Mouse (Mus musculus) liver (tissue): ENCODE measurements around the gene Procr.
"Not testable (repeated sequence)": the region's sequence is repeated elsewhere in the genome, so short reads cannot be mapped to it uniquely, and the experiment has no call there.

Experiments
- DNase-seq: peaks from one replicate; pipeline ENCODE4 v3.0.0-alpha.2; 2020; ENCODE audit warnings: mixed read lengths

Gene Procr

DNA sequence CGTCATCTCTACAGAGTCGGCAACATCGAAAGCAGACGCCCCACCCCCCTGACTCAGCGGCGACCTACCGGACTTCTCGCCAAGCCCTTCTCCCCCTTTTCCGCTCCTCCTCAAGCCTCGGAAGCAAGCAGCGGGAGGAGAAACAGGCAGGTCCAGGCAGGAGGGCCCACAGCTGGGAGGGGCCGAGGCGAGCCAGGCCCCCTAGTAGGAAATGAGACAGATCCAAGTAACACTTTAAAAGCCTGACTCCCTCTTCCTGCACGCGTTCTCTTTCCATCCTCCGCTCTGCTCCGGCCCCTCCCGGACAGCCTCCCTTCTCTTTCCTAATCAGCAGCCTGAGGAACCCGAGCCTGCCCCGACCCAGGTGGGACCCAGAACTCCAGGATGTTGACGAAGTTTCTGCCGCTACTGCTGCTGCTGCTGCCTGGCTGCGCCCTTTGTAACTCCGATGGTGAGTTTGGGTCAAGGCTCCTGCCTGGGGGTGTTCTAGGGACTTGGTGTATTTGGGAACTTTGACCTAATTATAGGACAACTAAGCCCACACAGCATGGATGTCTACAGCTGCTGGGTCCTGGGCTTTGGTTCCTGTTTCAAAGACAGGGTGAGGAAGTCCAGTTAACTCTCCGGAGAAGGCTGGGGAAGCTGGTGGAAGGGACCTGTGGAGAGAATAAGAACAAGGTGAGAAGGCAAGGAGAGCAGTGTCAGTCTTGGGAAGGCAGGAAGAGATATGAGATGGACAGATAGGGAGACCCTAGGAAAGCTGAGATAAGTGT is at the start of gene Procr:
Procr (plus strand) TSS at position 104 of the 773 bp plus-strand sequence.
- DNase-seq = peak; percentile 33

DNA sequence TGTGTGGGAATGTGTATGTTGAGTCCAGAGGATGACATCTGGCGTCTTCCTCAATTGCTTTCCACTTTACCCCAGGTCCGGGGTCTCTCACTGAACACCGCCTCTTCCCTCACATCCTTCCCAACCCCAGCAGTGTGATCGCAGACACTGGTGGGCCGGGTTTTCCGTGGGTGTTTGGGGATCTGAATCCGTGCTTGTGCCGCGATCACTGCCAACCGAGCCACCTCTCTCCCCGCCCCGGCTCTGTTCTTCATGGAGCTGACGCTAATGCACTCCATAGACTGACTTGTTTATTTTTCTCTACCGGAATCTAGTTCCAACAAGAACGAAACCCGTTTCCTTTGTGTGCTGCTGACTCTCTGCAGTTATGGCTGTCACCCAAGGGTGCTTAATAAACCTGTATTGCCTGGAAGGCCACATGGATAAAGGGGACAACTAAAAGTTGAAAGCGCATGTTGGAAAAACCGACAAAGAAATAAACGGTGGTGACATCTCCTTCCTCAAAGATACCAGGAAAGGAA is 49.5 kb upstream of the Procr start:
- DNase-seq = no peak

DNA sequence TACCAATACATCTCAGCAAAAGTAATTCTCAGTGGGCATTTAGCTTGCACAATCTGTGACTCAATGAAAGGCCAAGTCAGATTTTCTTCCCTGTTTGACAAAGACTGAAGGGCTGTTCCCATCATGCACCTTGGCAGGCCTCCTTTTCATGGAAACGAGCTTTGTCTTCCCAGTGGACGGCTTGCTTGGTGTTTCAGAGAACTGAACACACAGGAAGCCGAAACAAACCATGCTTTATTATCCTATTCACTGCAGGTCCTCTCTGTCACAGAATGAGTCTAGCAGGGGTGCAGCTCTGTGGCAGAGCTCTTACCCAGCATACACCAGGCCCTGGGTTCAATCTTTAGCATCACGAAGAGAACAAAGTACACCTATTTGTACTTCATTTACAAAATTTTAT is 47.3 kb upstream of the Procr start:
- DNase-seq = no peak

DNA sequence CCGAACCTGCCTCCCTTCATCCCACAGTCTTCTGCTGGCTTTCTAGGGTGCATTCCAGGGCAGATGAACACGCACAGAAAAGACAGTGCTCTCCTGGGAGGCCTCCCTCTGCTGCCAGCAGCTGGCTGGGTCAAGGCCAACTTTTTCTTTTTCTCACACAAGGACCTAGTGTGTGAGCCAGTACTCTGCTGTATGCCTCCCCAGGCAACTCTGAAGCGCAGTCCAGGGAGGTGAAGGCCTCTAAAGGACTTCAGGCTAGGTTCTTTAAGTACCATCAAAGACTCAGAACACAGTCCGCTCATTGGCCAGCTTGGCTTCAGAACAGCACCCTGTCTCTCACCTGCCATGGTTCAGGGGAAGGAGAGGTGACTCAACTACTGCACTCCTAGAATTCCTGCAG is 43.7 kb upstream of the Procr start:
- no peak for DNase-seq

DNA sequence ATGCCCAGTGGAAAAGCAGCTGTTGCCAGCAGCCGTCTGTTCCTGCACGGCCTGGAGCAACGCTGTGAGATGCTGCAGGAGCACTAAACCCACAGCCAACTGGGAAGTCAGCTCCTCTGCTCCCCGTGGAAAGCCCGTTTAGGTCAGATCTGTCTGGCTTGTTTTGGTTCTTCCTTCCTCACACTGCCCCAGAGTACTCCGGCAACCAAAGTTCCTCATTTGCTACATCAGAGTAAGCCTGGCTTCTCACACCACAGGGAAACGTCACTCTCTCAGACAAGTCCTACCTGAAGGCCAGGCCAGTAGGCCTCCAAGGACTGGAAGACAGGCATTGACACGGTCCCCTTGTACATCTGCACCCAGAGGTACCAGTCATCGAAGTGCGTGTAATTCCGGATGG is 40.4 kb upstream of the Procr start:
- DNase-seq = no peak

DNA sequence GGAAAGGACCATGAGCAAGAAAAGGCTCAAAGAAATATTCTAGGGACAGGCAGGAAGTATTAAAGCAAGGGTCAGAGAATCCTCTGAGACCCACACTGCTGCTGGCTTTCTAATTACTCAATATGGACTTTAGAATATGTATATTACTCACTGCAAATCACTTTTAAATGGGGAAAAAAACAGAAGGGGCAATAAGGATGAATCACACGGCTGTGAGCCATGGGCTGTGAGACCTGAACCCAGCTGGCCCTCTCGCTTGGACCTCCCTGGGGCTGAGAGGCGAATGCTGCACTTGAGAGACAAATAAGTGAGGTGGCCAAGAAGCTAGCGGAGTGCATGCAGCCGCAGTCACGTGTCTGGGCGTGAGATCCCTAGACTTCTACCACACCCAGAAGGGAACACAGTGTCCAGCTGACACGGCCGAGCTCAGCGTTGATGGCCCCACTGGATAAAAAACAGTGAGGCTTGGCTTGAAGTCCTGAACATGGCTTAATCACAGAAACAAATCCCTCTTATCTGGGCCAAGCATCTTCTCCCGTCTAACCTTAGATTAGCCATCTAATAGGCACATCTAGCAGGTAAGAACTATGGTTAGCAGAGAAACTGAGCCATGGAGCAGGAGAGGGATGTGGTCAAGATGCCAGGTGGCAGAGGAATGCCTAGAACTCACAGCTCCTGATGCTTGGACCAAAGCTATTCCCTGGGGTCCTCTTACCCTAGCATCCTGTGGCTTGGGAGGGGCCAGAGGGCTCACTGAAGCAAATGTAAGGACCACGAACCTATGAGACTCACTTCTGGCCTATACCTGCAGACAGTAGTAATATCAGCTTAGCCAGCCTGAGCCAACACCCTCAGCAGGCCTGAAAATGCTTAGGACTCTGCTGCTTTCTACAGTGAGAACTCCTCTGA is 33.6 kb upstream of the Procr start:
- DNase-seq = no peak

DNA sequence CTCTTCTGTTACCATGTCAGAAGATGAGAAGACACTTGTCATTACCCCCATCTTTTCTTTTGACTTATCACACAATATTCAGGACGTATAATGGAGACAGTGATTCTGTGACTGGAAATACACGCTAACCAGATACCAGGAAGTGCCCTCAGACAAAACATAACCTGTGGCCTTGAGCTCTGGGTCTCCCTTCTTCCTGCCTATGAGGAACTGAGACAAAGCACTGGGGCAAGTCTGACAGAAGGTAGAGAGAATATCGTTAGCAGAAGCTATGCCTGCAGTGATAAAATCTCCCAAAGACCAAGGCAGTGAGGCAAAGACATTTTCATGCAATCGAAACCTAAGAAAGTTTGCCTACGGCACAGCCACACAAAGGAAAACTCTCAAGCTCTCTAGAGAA is 30.3 kb upstream of the Procr start:
- no peak for DNase-seq

DNA sequence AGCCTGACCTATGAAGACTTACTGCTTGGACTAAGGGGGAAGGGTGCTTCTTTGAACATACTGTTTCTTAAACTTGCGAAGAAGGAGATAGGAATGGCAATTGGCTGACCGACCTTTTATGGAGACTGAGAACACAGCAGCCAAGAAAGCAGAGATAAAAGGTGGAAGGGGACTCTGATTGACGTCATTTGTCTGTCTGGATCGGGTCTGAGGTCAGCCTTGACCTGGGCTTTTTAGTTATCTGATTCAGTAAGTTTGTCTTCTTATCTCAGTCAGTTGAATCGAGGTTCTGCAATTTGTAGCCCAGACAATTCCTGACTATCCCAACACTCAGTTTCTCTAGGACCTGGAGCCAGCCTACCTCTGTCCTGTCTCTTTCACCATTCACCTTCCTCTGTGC is 26.9 kb upstream of the Procr start:
- DNase-seq = no peak

DNA sequence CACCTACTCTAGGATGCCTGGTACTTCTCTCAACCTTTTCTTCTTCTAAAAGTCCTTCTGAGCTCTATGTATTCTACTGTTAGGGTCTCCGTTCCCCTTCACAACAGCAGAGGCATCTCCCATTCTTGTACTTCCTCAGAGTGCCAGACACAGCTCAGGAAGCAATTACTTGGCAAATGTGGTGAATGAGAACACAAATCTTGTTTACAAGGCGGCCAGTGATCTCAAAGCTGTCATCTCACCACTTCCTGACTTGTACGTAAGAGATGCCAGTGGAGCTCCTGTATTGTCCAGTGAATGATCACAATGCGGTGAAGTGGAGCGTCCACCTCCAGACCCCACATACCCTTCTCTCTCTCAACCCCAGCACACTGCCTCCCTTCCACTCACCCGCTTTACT is 26.4 kb upstream of the Procr start:
- no peak for DNase-seq

DNA sequence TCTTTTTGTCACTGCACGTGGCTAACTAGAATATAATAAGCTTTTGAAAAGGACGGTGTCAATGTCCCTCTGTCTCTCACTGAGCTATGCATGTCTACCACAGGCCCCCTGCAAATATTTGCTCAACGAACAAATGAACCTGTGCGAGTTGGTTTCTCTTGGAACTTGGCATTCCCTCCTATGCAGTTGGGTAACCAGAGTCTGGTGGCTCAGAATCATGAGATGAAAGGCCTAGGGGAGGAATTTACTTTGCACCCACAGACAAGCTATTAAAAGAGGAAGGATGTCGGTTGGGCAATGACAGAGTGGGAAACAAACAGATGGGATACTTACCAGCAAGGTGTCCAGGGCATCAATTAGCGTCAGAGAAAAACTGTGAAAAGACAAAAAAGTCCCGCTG is 24.6 kb upstream of the Procr start:
- DNase-seq = no peak

DNA sequence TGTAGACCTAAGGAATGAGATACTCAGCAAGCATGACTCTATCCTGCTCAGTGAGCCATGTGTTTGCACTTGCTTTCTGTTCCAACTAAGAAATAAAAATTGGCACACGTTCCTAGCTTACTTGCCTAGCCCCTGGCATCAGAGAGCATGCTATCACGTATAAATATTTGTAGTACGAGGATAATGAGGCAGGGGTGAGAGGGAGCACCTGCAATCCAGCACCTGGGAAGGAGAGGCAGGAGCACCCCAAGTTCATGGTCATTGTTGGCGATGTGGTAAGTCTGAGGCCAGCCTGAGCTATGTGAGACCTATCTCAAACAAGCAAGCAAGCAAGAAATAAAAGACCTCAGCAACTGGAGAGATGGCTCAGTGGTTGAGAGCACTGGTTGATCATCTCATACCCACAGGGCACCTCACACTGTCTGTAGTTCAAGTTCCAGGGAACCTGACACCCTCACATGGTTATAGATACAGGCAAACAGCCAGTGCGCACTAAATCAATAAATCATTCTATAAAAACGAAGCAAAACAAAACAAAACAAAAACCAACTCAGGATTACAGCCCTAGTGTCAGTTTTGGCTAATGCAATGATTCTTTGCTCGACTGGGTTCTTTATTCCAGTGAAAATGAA is 23.0 kb upstream of the Procr start:
- no peak for DNase-seq

DNA sequence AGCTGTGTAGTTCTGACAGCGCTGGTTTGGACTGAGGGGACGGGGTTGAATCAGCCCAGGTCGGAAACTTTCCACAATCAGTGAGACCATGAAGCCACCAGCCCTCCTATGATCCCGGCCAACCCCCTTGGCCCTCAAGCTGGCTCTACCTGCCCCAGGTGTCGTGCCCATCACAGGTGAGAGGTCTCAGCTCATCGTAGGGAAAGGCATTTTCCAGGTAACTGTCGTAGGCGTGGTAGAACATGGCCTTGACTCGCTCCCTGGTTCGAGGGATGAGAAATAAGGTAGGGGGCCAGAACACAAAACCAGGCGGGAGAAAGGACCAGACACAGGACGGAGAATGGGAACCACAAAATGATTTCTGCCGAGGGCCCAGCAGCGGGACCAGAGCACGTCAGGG is 22.2 kb upstream of the Procr start:
- no peak for DNase-seq

DNA sequence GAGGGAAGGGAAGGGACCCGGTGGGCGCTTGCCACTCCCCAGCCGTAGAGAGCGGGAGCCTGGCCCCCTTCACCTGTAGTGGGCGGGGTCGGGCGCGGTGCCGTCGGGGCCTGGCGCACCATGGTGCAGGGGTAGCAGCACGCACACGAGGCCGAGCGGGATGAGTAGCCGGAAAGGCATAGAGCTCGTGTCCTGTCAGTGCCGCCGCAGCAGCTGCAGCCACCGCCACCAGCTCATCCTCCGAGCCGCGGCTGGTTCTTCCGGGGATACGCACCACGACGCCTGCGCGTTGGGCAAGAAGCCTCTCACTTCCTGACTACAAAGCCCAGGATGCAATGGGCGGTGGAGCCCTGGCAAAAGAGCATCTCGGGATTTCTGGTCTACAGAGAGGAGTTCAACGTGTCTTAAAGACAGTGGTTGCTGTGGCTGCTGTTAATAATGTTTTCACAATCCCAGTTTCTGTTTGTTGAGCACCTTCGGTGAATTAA is 21.7 kb upstream of the Procr start, which contains the start of gene Edem2:
Edem2 (minus strand) TSS at position 318 of the 488 bp plus-strand sequence.
- DNase-seq = peak; percentile 90

DNA sequence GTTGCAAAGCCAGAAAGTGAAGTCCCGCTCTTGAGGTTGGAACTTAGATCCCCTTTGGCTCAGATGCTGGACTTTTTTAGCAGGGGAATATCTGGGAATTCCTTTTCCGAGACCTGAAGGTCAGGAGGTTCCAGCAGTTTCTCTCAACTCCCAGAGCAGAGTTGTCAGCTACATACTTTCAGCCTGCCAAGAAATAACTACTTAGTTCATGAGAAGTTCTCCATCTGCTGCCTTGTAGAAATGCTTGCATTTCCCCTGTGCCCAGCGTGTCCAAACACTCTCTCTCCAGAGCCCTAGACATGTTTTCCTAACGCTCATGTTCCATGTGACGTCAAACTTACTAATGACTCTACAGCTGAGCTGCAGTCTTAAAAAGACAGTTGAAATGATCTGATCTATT is 15.8 kb upstream of the Procr start:
- no peak for DNase-seq

DNA sequence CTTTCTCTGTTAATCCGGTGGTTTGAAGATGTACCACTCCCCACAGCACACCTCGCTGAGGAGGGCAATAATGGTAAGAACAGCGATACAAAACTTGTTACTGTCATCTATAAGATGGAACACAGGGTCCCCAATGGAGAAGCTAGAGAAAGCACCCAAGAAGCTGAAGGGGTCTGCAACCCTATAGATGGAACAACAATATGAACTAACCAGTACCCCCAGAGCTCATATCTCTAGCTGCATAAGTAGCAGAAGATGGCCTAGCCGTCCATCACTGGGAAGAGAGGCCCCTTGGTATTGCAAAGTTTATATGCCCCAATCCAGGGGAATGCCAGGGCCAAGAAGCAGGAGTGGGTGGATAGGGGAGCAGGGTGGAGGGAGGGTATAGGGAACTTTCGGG is 15.2 kb upstream of the Procr start, which contains the start of gene Gm17581:
Gm17581 (minus strand) TSS at position 101 of the 400 bp plus-strand sequence.
- DNase-seq = not testable (repeated sequence)

DNA sequence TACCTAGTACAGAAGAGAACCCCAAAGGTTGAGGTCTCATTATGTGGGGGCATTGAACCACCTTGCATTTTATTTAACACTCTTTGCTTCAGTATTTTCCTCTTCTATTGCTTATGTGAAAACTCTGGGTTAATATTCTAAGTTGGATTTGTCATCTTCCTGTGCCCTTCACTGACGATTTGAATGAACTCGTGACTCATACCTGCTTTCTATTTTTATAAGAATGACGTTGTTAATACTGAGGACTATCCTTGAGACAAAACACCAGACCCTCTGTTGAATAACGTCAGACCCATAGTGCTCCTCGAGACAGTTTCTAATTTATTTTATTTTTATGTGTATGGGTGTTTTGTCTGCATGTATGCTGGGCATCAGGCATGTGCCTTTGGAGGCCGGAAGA is 14.0 kb upstream of the Procr start:
- DNase-seq = no peak

DNA sequence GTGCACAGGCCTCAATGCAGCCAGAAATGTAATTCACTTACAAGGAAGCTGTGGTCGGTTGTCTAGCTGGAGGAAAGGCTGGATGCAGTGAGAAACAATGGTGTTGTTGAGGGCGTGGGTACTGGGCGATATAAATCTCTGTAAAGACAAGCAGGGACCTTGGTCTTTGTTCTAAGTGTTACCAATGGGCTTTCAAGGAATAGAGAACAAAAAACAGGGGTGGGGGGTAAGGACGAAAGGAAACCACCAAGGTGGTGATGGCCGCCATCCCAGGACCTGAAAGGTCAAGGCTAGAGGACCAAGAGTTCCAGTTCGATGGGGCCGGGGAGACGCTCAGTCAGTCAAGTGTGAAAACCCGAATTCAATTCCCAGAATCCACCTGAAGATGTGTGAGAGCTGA is 13.1 kb upstream of the Procr start:
- DNase-seq = no peak

DNA sequence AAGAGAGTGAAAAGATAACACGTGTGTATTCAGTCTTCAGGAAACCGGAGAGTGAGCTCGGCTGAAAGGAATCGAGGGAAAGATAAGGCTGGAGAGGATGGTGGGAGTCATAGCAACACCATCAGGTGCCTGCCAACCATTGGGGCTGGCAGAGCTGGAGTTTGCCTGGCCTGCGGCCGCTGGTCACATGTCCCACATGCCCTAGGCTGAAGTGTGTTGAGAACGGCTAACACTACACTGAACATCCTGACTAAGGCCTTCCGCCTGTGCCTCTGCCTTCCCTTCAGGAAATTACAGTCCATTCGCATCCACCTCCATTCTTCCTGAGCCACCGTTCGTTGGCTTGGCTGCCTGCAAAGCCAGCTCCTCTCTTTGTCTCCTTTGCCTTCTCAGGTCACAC is 8.7 kb upstream of the Procr start:
- DNase-seq = no peak

DNA sequence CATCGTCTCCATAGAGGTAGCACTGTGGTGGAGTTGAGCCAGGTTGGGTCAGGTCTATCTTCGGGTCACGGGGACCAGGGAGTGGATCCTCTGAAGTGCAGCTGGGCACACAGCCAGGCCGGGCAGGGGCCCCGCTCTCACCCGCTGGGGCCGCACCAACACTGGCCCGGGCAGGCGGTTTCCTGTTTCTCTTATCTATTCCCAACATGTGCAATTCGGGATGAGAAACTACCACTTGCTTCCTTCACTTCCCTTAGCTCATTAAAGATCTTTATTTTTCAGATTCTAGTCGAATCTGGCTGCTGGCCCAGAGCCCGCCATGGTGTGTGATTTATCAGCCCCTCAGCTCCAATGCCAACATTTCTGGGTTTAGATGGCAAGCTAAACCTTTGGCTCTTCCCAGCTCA is 8.0 kb upstream of the Procr start:
- DNase-seq = peak; percentile 49

DNA sequence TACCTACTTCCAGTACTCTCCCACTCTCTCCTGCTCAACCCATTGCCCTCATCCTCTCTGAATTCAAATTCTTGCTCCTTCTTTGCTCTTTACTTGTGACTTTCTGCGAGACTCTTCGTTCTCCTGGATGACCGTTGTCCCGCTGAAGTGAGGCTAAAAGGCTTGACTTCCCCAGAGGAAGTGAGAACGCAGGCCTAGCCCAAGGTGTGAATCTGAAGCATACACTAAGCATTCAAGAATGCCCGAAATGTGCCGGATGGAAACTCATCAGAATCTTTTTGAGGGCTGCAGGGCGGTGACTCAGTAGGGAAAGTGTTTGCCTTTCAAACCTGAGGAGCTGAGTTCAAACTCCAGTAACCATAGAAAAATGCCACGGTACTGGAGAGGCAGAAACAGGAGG is 7.6 kb upstream of the Procr start:
- DNase-seq = no peak

DNA sequence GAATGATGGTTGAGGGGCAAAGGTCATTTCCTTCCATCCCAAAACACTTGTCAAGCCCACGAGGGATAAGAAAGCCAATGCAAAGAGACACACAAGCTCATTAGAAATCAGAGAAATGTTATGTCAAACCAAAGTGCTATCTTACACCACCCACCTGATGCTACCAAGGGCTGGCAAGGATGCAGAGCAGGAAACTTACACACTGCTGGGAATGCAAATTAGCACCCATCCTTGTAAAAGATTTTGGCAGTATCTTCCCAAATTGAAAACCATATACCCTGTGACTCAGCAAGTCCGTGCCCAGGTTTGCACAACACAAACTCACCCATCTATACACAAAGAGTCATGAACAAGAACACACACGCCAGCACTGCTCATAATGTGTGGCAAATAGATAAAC is 5.4 kb upstream of the Procr start:
- no peak for DNase-seq

DNA sequence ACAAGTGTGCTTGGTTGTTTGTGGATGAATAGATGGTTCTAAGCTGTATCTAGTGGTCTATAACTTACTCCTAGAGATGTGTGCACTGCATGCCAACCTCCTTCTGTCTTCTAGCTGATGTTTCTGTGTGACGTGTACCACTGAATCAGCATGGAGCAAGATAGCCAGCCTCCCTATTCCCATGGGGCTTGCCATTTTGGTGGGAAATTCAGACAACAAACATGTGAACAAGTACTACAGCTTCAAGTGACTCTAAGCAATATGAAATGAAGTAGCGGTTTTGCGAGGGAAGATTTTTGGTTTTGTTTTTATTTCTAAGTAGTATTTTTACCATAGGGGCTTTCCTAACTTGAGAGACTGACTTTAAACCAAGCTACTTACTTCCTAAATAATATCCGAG is 1.5 kb upstream of the Procr start:
- no peak for DNase-seq

DNA sequence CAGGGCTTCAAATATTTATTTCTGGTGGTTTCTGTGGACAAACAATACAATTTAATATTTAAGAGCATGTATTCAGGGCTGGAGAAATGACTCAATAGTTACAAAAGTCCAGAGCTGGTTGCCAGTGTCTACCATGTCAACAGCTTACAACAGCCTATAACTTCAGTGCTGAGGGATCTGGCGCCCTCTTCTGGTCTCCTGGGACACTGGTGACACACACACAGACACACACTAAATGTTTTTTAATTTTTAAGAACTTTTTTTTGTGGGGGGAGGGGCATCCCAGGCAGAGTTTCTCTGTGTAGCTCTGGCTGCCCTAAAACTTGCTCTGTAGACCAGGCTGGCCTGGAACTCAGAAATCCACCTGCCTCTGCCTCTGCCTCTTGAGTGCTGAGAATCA is 4.8 kb downstream of the Procr start:
- peak; percentile 66 for DNase-seq
